Mouse (Mus musculus): ENCODE data around the gene Slc6a12.

GRCm38 (mm10) chr6:121328417-121328884, 14.4 kb upstream of the Slc6a12 start:
- TF ChIP-seq POLR2A (IDR thresholded peaks at IDR 0.05; ENCODE audit: low read depth, low read length) (no peak), CTCF (IDR thresholded peaks at IDR 0.05; ENCODE audit: borderline replicate concordance, insufficient read depth, low read length) (no peak)

Measured in embryonic fibroblast, embryonic 13.5 days (primary cell).